Mouse (Mus musculus): ENCODE measurements around the gene 1700109H08Rik.

- no peak for TF ChIP-seq GATA1 (IDR thresholded peaks at IDR 0.05; ENCODE audit: low read length)
- no peak for TF ChIP-seq TAL1 (IDR thresholded peaks at IDR 0.05; ENCODE audit: low read length)
These were observed 27.5 kb upstream of the 1700109H08Rik start, which contains the start of gene Fam133b for GRCm38 (mm10) chr5:3543629-3544479.

All from erythroblast, embryonic 14.5 days (primary cell).